Mouse (Mus musculus): Measurements from ENCODE around the gene Cab39l.
"Not testable (repeated sequence)": the region's sequence is repeated elsewhere in the genome, so short reads cannot be mapped to it uniquely, and the experiment has no call there.

Cab39l gene

GRCm38 (mm10) chr14:59557886-59558285 is 117.1 kb downstream of the Cab39l start:
- DNase-seq (ENCODE audit: low read depth in 1 of 2, low spot score in 2 of 2): no peak

- no peak for DNase-seq (ENCODE audit: low read depth in 1 of 2, low spot score in 2 of 2)
These were observed 126.0 kb downstream of the Cab39l start for GRCm38 (mm10) chr14:59566756-59567155.

GRCm38 (mm10) chr14:59576385-59576784 is 135.6 kb downstream of the Cab39l start:
- DNase-seq (ENCODE audit: low read depth in 1 of 2, low spot score in 2 of 2): no peak

GRCm38 (mm10) chr14:59590614-59591013 is 149.8 kb downstream of the Cab39l start:
- no peak for DNase-seq (ENCODE audit: low read depth in 1 of 2, low spot score in 2 of 2)

- DNase-seq (ENCODE audit: low read depth in 1 of 2, low spot score in 2 of 2): no peak
These were observed 151.1 kb downstream of the Cab39l start for GRCm38 (mm10) chr14:59591901-59592300.

GRCm38 (mm10) chr14:59592593-59592992 is 151.8 kb downstream of the Cab39l start:
- no peak for DNase-seq (ENCODE audit: low read depth in 1 of 2, low spot score in 2 of 2)

- no peak for DNase-seq (ENCODE audit: low read depth in 1 of 2, low spot score in 2 of 2)
These were observed 154.2 kb downstream of the Cab39l start for GRCm38 (mm10) chr14:59594988-59595387.

GRCm38 (mm10) chr14:59597398-59598259 is 156.9 kb downstream of the Cab39l start, which contains the start of gene Cdadc1:
Cdadc1 (minus strand) TSS chr14:59597959.
- peak; percentile 86 to 98 for DNase-seq (ENCODE audit: low read depth in 1 of 2, low spot score in 2 of 2)

GRCm38 (mm10) chr14:59598260-59598627 is 157.5 kb downstream of the Cab39l start:
- DNase-seq (ENCODE audit: low read depth in 1 of 2, low spot score in 2 of 2): no peak

- no peak for DNase-seq (ENCODE audit: low read depth in 1 of 2, low spot score in 2 of 2)
These were observed 163.4 kb downstream of the Cab39l start for GRCm38 (mm10) chr14:59604002-59604645.

GRCm38 (mm10) chr14:59605671-59606353 is 165.0 kb downstream of the Cab39l start:
- peak in 1 of 2 experiments; percentile 36 for DNase-seq (ENCODE audit: low read depth in 1 of 2, low spot score in 2 of 2)

GRCm38 (mm10) chr14:59607021-59607420 is 166.2 kb downstream of the Cab39l start:
- no peak for DNase-seq (ENCODE audit: low read depth in 1 of 2, low spot score in 2 of 2)

- DNase-seq (ENCODE audit: low read depth in 1 of 2, low spot score in 2 of 2): no peak
These were observed 172.3 kb downstream of the Cab39l start for GRCm38 (mm10) chr14:59612920-59613625.

- DNase-seq (ENCODE audit: low read depth in 1 of 2, low spot score in 2 of 2): not testable (repeated sequence)
These were observed 173.4 kb downstream of the Cab39l start for GRCm38 (mm10) chr14:59614149-59614548.

GRCm38 (mm10) chr14:59616802-59617201 is 176.0 kb downstream of the Cab39l start:
- no peak for DNase-seq (ENCODE audit: low read depth in 1 of 2, low spot score in 2 of 2)

- no peak for DNase-seq (ENCODE audit: low read depth in 1 of 2, low spot score in 2 of 2)
These were observed 183.6 kb downstream of the Cab39l start for GRCm38 (mm10) chr14:59624326-59624885.

GRCm38 (mm10) chr14:59625158-59625805 is 184.5 kb downstream of the Cab39l start, which contains the start of gene Shisa2:
Shisa2 (plus strand) TSS chr14:59625308.
- no peak for DNase-seq (ENCODE audit: low read depth in 1 of 2, low spot score in 2 of 2)

GRCm38 (mm10) chr14:59625806-59626364 is 185.1 kb downstream of the Cab39l start:
- DNase-seq (ENCODE audit: low read depth in 1 of 2, low spot score in 2 of 2): no peak

- DNase-seq (ENCODE audit: low read depth in 1 of 2, low spot score in 2 of 2): no peak
These were observed 185.9 kb downstream of the Cab39l start for GRCm38 (mm10) chr14:59626711-59627110.

GRCm38 (mm10) chr14:59627142-59627680 is 186.4 kb downstream of the Cab39l start:
- no peak for DNase-seq (ENCODE audit: low read depth in 1 of 2, low spot score in 2 of 2)

Measured in monocyte, adult 2 months (primary cell).